Mouse (Mus musculus) right cerebral cortex, adult 2 months (tissue): ENCODE measurements around the gene Meis2.

Experiments used
- DNase-seq, 2 experiments: peaks; one replicate each; pipeline ENCODE4 v3.0.0; 2021 to 2022; ENCODE audit warnings: low spot score in 2 of 2

Gene Meis2

GRCm38 (mm10) chr2:116065570-116066005 is at the start of gene Meis2:
Meis2 (minus strand) TSS chr2:116065839.
- peak in 1 of 2 experiments; percentile 74 for DNase-seq

DNA sequence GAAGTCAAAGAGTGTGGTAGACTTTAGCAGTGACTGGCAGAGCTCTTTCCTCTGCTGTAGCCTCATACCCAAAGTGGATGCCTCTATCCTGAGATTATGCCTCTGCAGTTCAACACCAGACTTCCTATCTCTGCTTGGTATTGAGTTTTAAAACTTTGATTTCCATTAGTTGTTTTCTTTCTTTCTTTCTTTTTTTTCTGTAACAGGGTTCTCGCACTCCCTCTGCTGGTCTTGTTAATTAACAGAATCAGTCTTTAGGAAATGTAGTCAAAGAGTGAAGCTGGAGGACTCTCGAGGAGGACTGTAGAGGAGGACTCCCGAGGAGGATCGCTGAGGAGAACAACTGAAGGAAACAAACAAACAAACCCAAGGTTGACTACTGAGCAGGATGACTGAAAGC is 40.6 kb upstream of the Meis2 start:
- peak; percentile 16 to 34 for DNase-seq

GRCm38 (mm10) chr2:116105179-116105578 is 39.5 kb upstream of the Meis2 start:
- no peak for DNase-seq

DNA sequence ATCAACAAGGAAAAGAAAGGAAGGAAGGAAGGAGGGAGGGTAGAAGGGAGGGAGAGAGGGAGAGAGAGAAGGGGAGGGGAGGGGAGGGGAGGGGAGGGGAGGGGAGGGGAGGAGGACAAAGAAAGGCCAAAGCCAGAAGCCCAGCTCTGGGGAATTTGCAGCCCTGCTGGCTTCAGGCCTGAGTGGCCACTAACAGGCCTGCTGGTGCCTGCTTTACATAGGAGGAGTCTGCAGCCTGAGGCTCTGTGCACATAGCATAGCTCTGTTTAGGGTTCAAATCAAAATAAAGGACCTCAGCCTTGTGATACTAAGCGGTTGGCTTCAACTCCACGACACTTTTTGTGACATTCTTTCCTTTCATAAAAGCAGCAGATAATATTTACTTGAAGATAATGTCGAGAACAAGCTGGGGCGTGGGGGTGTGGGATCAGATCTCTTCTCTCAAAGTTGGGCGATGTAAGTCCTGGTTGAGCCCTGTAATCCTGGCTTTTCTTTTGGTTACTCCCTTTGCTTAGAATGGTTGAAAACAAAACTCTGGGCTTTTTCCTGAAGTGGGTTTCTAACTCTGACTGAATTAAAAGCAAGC is 37.9 kb upstream of the Meis2 start:
- no peak for DNase-seq

GRCm38 (mm10) chr2:116101221-116101620 is 35.6 kb upstream of the Meis2 start:
- DNase-seq = peak; percentile 18 to 22

GRCm38 (mm10) chr2:116080961-116081360 is 15.3 kb upstream of the Meis2 start:
- no peak for DNase-seq

- DNase-seq = no peak
These were observed 13.2 kb upstream of the Meis2 start for GRCm38 (mm10) chr2:116078841-116079240.

DNA sequence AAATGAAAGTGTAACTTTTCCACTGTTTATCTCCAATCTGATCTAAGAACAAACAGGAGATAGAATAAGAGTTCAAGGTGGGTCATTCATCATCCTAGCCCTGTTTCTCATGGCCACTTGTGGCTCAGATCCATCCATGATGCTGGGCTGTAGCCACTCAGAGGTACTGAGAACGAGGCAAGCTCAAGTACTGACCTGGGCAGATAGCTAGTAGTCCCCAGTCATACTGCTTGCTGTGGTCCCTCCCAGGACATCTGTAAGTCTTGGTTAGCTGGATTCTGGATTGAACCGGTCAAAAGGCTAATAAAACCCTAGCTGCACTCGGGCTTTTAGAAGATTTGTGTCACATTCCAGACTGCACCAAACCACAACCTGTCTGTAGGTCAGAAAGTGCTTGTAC is 12.1 kb upstream of the Meis2 start:
- no peak for DNase-seq

- no peak for DNase-seq
These were observed 11.3 kb upstream of the Meis2 start for GRCm38 (mm10) chr2:116076752-116077480.

DNA sequence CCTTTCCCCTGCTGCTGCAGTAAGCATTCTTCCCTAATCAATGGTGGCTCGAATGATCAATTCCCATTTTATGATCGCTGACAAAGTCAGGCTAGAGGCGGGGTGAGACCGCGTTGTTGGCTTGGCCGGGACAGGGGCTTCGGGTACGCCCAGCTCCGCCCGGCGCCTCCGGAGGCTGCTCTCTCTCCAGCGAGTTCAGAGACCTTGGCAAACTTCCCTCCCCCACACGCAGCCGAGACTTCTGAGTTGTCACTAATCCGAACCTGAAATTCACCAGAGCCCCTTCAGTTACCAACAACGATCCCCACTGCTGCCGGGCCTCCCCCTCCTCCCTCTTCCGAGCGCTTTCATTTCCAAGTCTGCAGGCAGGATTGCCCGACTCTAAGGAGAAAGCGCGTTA is 10.3 kb upstream of the Meis2 start:
- no peak for DNase-seq

GRCm38 (mm10) chr2:116075477-116075876 is 9.8 kb upstream of the Meis2 start:
- no peak for DNase-seq

DNA sequence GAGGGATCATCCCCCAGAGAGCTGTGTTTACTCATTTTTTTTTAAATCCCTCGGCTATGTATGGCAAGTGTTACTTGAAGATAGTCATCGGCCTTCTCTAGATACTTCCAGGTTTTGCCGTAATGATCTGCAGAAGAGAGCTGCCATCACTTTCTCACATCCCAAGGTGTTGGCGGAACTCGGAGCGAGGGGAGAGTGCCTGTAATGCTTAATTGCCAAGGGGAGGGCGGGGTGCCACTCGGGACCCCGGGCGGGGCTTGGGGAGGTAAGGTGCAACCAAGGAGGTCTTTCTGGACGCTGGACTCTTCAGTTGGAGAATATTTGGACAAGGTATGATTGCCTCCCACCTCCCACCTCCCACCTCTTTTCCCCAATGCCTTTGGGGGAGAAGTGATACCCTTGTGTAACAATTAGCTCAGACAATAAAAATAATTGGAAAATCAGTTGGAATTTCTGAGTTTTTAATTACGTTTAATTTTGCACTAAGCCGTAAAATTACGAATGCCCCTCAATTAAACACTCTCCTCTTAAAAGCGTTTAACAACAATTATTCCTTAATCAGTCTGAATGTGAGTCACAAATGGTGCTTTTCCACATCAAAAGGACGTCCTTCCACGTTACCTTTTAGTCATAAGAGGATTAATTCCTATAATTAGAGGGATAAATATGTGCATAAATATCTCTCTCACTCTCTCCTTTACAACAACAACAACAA is 9.2 kb upstream of the Meis2 start:
- DNase-seq = no peak

GRCm38 (mm10) chr2:116074061-116074460 is 8.4 kb upstream of the Meis2 start:
- no peak for DNase-seq

DNA sequence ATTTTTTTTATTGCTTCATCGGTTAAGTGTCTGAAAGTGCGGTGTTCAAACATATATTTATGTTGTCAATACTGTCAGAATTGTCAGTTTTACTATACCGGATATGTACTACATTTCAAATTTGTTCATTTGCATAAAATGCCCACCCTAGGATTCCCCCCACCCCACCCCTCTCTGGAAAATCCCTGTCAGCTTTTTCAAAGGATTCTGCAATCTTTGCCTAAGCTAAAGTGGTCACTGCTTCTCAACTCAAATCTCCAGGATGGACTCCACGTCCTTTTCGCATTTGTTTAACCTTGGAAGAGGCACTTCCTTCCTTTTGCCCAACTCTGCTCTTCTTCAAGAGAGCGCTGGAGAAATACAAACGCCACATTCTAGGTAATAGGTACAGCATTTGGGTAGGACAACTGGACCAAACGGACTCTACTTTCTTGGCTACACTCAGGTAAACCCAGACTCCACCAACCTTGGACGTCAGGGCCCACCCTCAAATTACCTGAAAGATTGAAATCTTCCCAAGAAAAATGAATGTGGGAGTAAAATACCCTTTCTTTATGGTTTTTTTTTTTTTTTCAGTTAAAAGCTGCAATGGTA is 7.8 kb upstream of the Meis2 start:
- no peak for DNase-seq

DNA sequence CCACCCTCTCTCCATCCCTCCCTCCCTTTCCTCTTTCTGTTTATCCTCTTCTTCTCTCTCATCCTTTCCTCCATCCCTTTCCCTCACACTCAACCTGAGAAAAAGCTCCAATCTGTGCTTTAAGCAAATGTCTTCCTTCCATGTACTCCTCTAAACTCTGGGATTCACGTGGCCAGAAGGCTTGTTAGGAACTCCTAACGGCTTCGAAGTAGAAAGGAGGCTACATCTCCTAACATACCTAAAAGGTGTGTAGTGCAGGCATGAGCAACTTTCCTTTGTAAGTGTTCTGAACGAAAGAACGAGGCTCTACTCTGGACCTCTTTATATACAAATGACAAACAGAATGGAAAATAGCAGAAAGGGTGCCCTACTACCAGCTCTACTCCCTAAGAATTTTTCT is 7.1 kb upstream of the Meis2 start:
- DNase-seq = no peak

GRCm38 (mm10) chr2:116072321-116072640 is 6.6 kb upstream of the Meis2 start:
- DNase-seq = no peak

GRCm38 (mm10) chr2:116071571-116072320 is 6.1 kb upstream of the Meis2 start:
- DNase-seq = peak in 1 of 2 experiments; percentile 81

DNA sequence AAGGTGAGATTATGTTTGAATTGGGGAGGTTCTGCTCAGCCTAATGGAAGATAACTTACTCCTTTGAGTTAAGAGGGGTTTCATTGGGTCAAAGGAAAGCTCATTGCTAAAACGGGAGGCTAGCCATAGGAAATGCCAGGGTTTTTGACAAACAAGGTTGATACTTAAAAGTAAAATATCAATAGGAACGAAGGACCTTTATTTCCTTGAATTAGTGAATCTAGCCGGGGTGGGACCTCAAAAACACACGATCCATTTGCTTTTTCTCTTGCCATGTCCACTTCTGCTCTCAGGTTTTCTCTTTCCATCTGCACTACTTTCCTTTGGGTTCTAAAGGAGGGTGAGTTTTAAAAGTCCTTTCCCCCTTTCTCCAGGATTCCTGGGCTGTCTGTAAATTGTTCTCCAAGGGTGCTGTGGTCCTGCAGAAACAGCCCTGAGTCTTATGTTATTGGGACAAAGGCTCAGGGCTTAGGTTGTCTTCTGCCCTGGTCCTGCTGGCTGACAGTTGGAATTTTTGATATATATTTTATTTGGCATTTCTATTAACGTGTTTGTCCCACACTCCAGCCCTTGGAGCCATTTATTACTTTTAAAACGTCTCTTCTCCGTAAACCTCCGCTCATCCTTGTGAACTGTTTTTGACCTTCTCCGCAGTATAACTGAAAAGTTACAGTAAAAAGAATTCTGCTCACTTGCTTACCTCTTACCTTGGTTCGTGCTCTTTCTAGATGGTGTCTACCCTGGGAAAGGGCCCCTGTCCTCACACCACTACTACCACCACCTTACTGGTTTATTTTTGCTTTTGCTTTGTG is 5.2 kb upstream of the Meis2 start:
- DNase-seq = no peak

DNA sequence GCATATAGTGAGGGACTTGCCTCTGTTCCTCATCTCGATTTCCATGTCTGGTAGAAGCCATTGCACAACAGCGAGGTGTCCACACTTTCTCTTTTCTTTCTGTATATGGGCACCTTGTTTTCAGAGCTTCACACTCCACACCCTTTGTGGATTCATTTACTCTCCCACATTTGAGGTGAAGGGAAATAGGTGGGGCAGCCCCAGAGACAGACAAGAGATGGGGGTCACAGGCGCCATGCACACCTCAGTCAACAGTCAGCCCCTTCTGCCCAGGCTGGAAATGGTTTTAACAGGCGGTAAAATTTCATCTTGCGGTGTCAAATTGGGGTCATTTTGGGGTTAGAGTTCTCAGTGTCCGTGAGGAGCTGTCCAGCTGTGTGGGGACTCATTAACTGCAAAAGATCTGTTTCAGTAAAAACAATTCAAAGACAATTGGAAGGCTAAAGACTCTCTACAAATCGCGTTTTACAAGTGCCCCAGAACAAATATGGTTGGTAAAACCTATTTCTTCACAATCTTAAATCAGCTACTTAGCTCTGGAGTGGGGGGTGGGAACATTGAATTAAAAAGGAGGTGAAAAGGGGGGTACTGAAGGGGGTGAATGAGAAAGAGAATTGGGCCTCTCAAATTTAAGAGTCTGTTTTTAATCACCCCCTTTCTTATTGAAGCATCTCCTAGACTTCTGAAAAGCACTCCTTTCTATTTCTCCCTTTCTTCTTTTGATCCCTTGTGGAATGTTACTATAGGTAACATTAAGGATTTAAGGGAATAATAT is 4.0 kb upstream of the Meis2 start:
- DNase-seq = no peak

- DNase-seq = no peak
These were observed 3.3 kb upstream of the Meis2 start for GRCm38 (mm10) chr2:116068901-116069300.
